Mouse (Mus musculus) heart, postnatal 10 days (tissue): ENCODE measurements around the gene Pard6a. TPM values are rescaled to one million over a fixed set of nuclear protein-coding genes. Genes with fewer than 3 reads are reported as not detected.
A peak's percentile ranks its signal among the peaks of the same experiment; 100 is the strongest.

ENCODE experiments used
- DNase-seq, 2 experiments: peaks; one replicate each; pipeline ENCODE4 v3.0.0; 2021
- intact Hi-C: fragments of 180-260 bp; cut with DNase I; formaldehyde crosslinking; loops from one replicate; pipeline ENCODE4 v1.15.1; 2025
- total RNA-seq, 2 experiments: library from RNA; stranded (reverse); gene quantifications; 2 replicates each; pipeline ENCODE4 v1.2.3; 2021

The Pard6a gene
- total RNA-seq, 2 experiments from 2014 or later, result 7.1 to 9.1 TPM

DNA sequence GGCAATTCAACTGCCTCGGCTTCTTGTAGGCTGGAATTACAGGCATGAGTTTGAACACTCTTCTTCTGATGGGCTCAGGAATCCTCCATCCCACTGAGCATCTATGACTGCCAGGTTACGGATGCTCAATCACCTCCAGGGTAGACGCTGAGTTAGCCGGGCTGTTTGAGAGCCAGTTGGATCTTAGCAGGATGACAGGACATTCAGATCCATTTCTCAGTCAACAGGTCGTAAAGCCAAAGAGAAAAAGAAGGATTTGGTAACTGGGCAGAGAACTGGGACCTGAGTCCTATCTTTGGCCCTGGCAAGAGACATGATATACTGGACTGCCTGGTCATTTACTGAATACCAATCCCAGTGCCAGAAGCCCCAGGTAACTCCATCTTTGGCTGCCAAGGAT, 38.3 kb downstream of the Pard6a start:
- intact Hi-C loops, result no loop called here
- DNase-seq, result no peak

- no peak for DNase-seq
- intact Hi-C loops, result no loop called here
These were observed 42.4 kb downstream of the Pard6a start for GRCm38 (mm10) chr8:105743301-105743700.

GRCm38 (mm10) chr8:105750606-105751005, 49.7 kb downstream of the Pard6a start:
- intact Hi-C loops, result no loop called here
- DNase-seq, result peak; percentile 67 to 82

Other genes starting within 250 kb of the Pard6a start
- gene Tppp3, start 229.6 kb upstream of the Pard6a start, total RNA-seq, result 10 to 100 TPM; 55.8 to 56.1 TPM
- gene Zdhhc1, start 204.2 kb upstream of the Pard6a start, total RNA-seq, result 10 to 100 TPM; 14.8 to 16.8 TPM
- 1 to 10 TPM in 1 of 2 experiments, under 1 TPM in 1; 0.60 to 2.1 TPM for gene Hsd11b2, start 182.4 kb upstream of the Pard6a start, total RNA-seq
- 10 to 100 TPM; 60.1 to 64.0 TPM for gene Atp6v0d1, start 135.1 kb upstream of the Pard6a start, total RNA-seq
- gene Ripor1, start 95.9 kb upstream of the Pard6a start, total RNA-seq, result 10 to 100 TPM; 53.1 to 55.8 TPM
- 10 to 100 TPM; 46.6 to 56.6 TPM for gene Ctcf, start 64.6 kb upstream of the Pard6a start, total RNA-seq
- not detected for gene Agrp, start 63.8 kb upstream of the Pard6a start, total RNA-seq
- under 1 TPM; 0.62 to 0.93 TPM for gene Carmil2, start 14.9 kb upstream of the Pard6a start, total RNA-seq
- gene Acd, start within 50 bp of the Pard6a start, total RNA-seq, result 10 to 100 TPM; 20.8 to 21.2 TPM
- gene 4933405L10Rik, start 6.5 kb downstream of the Pard6a start, total RNA-seq, result not detected
- gene Enkd1, start 7.1 kb downstream of the Pard6a start, total RNA-seq, result 1 to 10 TPM; 2.9 to 3.5 TPM
- gene Gfod2, start 57.5 kb downstream of the Pard6a start, total RNA-seq, result 1 to 10 TPM; 4.6 to 9.9 TPM
- 10 to 100 TPM; 24.2 to 24.5 TPM for gene Ranbp10, start 126.2 kb downstream of the Pard6a start, total RNA-seq
- gene Tsnaxip1, start 126.6 kb downstream of the Pard6a start, total RNA-seq, result not detected
- 1 to 10 TPM; 8.4 to 8.5 TPM for gene Cenpt, start 152.1 kb downstream of the Pard6a start, total RNA-seq
- gene Thap11, start 154.0 kb downstream of the Pard6a start, total RNA-seq, result 10 to 100 TPM; 27.5 to 31.9 TPM
- gene Nutf2, start 159.4 kb downstream of the Pard6a start, total RNA-seq, result 10 to 100 TPM; 41.9 to 46.2 TPM
- 10 to 100 TPM; 30.9 to 32.5 TPM for gene Edc4, start 179.7 kb downstream of the Pard6a start, total RNA-seq
- not detected for gene Nrn1l, start 192.4 kb downstream of the Pard6a start, total RNA-seq
- gene Pskh1, start 199.3 kb downstream of the Pard6a start, total RNA-seq, result 10 to 100 TPM; 20.9 to 22.5 TPM
- gene Ctrl, start 232.7 kb downstream of the Pard6a start, total RNA-seq, result under 1 TPM; 0.35 to 0.48 TPM
- 10 to 100 TPM; 81.1 to 88.5 TPM for gene Psmb10, start 237.3 kb downstream of the Pard6a start, total RNA-seq
- under 1 TPM; 0.64 to 0.77 TPM for gene Lcat, start 242.2 kb downstream of the Pard6a start, total RNA-seq